In the genomic region with DNA sequence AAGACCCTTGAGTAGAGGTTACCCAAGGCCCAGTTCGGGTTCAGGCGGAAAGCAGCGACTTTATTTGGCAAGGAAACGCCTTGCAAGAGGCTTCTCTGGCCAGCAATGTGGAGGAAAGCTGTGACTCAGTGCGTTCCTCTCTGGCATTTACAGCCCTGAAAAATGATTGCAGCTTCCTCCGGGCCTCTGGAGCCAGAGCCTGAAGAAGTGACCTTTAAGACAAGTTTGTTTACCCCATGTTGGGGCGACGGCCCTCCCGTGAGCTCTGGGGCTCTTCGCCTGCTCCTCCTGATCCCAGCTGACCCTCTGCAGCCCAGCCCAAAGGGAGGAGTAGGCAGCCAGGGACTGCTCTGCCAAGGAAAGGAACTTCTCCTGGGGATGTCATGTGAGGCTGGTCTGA, we compare ENCODE assay signal across 10 mouse cellular contexts.
DNase-seq lines count a peak whose midpoint lies in the region; ATAC-seq and TF ChIP-seq lines count a peak whose summit lies in the region.
"Had no signal": no experiment of that assay in that cellular context is flagged by ENCODE, and none has a peak within 500 bp of the region (broad histone marks: within the 10 kb centered on the region; RNA-seq: fewer than 3 reads in every experiment).

No protein-coding gene starts in this region.

- no peak overlapping the region for H3K4me2 ChIP-seq in kidney, postnatal 0 days (ENCODE audit: low read length)

- H3K4me1 ChIP-seq in kidney, postnatal 0 days (replicated peaks; ENCODE audit: insufficient read depth, low read length), result peaks cover 4% of the 10 kb centered on the region; the same call in 1 of the 2 replicates
- H3K4me1 ChIP-seq in small intestine, adult 2 months (ENCODE audit: control insufficient read depth, insufficient read depth, insufficient read length, low read length), result peaks cover 5% of the 10 kb centered on the region; the same call in 1 of the 2 replicates

- intact Hi-C loops in gastrocnemius, adult 2 months (cut with DNase I), result no loop called here

- 10% methylated on average over 10 of the region's 10 CpGs for WGBS in kidney, postnatal 0 days
- 13% methylated on average over 10 of the region's 10 CpGs for WGBS in small intestine, adult 2 months

- no peak for TF ChIP-seq CTCF in gastrocnemius, adult 2 months (IDR thresholded peaks at IDR 0.05)
- no peak for TF ChIP-seq CTCF in kidney, postnatal 0 days (IDR thresholded peaks at IDR 0.05; ENCODE audit: low read depth)
- no peak for TF ChIP-seq CTCF in small intestine, adult 2 months (IDR thresholded peaks at IDR 0.05; ENCODE audit: extremely low read depth, insufficient read length, insufficient replicate concordance, low read depth, low read length)

- no peaks in the 10 kb centered on the region for H3K36me3 ChIP-seq in kidney, postnatal 0 days (ENCODE audit: insufficient read depth, low read length)
- no peaks in the 10 kb centered on the region for H3K36me3 ChIP-seq in small intestine, adult 2 months (ENCODE audit: control insufficient read depth, insufficient read depth, low read length)

- H3K27me3 ChIP-seq in kidney, postnatal 0 days (ENCODE audit: insufficient read depth, low read length), result peaks cover 18% of the 10 kb centered on the region; the same call in 1 of the 2 replicates
- H3K27me3 ChIP-seq in small intestine, adult 2 months (ENCODE audit: control insufficient read depth, insufficient read depth, low read length), result no peaks in the 10 kb centered on the region

- H3K9me3 ChIP-seq in kidney, postnatal 0 days (replicated peaks; ENCODE audit: low read length), result no peaks in the 10 kb centered on the region
- H3K9me3 ChIP-seq: megakaryocyte, embryonic 14.5 days had no signal

- H3K27ac ChIP-seq in gastrocnemius, adult 2 months, result peak overlapping the region; percentile 80
- H3K27ac ChIP-seq in kidney, postnatal 0 days, result peak overlapping the region; percentile 58
- peak overlapping the region; percentile 82 for H3K27ac ChIP-seq in small intestine, adult 2 months (ENCODE audit: insufficient read depth, low read depth, low read length)

- ATAC-seq in kidney, postnatal 0 days (replicated peaks; ENCODE audit: low FRiP score, low read depth), result no peak

- no peak overlapping the region for H3K9ac ChIP-seq in kidney, postnatal 0 days (ENCODE audit: low read depth, low read length)

- no peak for TF ChIP-seq POLR2A in small intestine, adult 2 months (IDR thresholded peaks at IDR 0.05; ENCODE audit: low read depth, low read length)

- peak; percentile 36 for DNase-seq in gastrocnemius, adult 2 months
- DNase-seq in gastrocnemius, postnatal 4 days (ENCODE audit: low spot score in 2 of 2), result no peak
- DNase-seq in heart, adult 9 months (ENCODE audit: low spot score in 2 of 2), result peak; percentile 35
- peak; percentile 87 for DNase-seq in kidney, postnatal 0 days (ENCODE audit: low spot score)
- no peak for DNase-seq in Muller cell, postnatal 12 days (ENCODE audit: inconsistent ontology term)
- DNase-seq in right cerebral cortex, postnatal 10 days (ENCODE audit: low spot score in 2 of 2), result no peak
- DNase-seq in retina, postnatal 1 day, result no peak
- DNase-seq: thymus, postnatal 4 days had no signal

- no peak overlapping the region for H3K4me3 ChIP-seq in gastrocnemius, adult 2 months
- no peak overlapping the region for H3K4me3 ChIP-seq in kidney, postnatal 0 days (replicated peaks; ENCODE audit: low read depth, low read length)
- no peak overlapping the region for H3K4me3 ChIP-seq in small intestine, adult 2 months (ENCODE audit: low read depth, low read length)
- H3K4me3 ChIP-seq: megakaryocyte, embryonic 14.5 days had no signal

Comparison
In these comparisons a context has a peak if more than half of its experiments do, and no peak if none do; other contexts are left out.
1. DNase-seq: peak in gastrocnemius, adult 2 months (single experiment), heart, adult 9 months (2 of 2) and kidney, postnatal 0 days (single experiment); none in gastrocnemius, postnatal 4 days (0 of 2), Muller cell, postnatal 12 days (single experiment), right cerebral cortex, postnatal 10 days (0 of 2) and retina, postnatal 1 day (single experiment).
2. Peak in every context shown above with its lines, with median percentiles within 50 percentile points of each other: H3K27ac ChIP-seq.